In genomic region chr4:117999951-118000350, GRCm38 (mm10) we compare ENCODE assay signal across 17 mouse cellular contexts.
A peak's percentile ranks its signal among the peaks of the same experiment; 100 is the strongest.
DNase-seq lines count a peak whose midpoint lies in the region; ATAC-seq and TF ChIP-seq lines count a peak whose summit lies in the region.
"Had no signal": no experiment of that assay in that cellular context is flagged by ENCODE, and none has a peak within 500 bp of the region (broad histone marks: within the 10 kb centered on the region; RNA-seq: fewer than 3 reads in every experiment).

No protein-coding gene starts in this region.

- H3K27me3 ChIP-seq in heart, embryonic 10.5 days (ENCODE audit: insufficient read depth, poor library complexity, severe bottlenecking) = no peaks in the 10 kb centered on the region
- H3K27me3 ChIP-seq in kidney, postnatal 0 days (ENCODE audit: insufficient read depth, low read length) = no peaks in the 10 kb centered on the region
- no peaks in the 10 kb centered on the region; the same call in 1 of the 2 replicates for H3K27me3 ChIP-seq in limb, embryonic 10.5 days (ENCODE audit: low read depth, poor library complexity, severe bottlenecking)
- H3K27me3 ChIP-seq: embryonic facial prominence, embryonic 12.5 days; heart, embryonic 15.5 days had no signal

- WGBS in heart, embryonic 10.5 days = 43% methylated on average over 7 of the region's 7 CpGs
- WGBS in kidney, postnatal 0 days = 50% methylated on average over 7 of the region's 7 CpGs
- 57% methylated on average over 7 of the region's 7 CpGs for WGBS in limb, embryonic 10.5 days

- peaks cover 49% of the 10 kb centered on the region for H3K4me1 ChIP-seq in heart, embryonic 10.5 days
- H3K4me1 ChIP-seq in kidney, postnatal 0 days (replicated peaks; ENCODE audit: insufficient read depth, low read length) = peaks cover 36% of the 10 kb centered on the region
- H3K4me1 ChIP-seq in limb, embryonic 10.5 days = peaks cover 50% of the 10 kb centered on the region

- no peak for TF ChIP-seq CTCF in kidney, postnatal 0 days (IDR thresholded peaks at IDR 0.05; ENCODE audit: low read depth)

- intact Hi-C loops in heart, postnatal 25 days (cut with DNase I) = no loop called here

- no peak overlapping the region for H3K4me3 ChIP-seq in heart, embryonic 10.5 days
- H3K4me3 ChIP-seq in kidney, postnatal 0 days (replicated peaks; ENCODE audit: low read depth, low read length) = no peak overlapping the region
- H3K4me3 ChIP-seq in limb, embryonic 10.5 days = no peak overlapping the region
- H3K4me3 ChIP-seq: embryonic facial prominence, embryonic 12.5 days; forebrain, embryonic 10.5 days; heart, embryonic 15.5 days; liver, embryonic 13.5 days had no signal

- H3K9ac ChIP-seq in kidney, postnatal 0 days (ENCODE audit: low read depth, low read length) = no peak overlapping the region
- H3K9ac ChIP-seq: embryonic facial prominence, embryonic 12.5 days; heart, embryonic 15.5 days; liver, embryonic 13.5 days had no signal

- DNase-seq in heart, embryonic 10.5 days (ENCODE audit: low spot score) = no peak
- no peak for DNase-seq in heart, postnatal 25 days (ENCODE audit: low spot score)
- no peak for DNase-seq in kidney, postnatal 0 days (ENCODE audit: low spot score)
- DNase-seq in kidney, postnatal 4 days = no peak
- DNase-seq in 3T3-L1 (ENCODE audit: low read depth, low spot score) = peak; percentile 85
- DNase-seq in limb, embryonic 10.5 days (ENCODE audit: low spot score) = no peak
- DNase-seq in layer of hippocampus, adult 11-12 months (ENCODE audit: low spot score) = no peak
- DNase-seq: gastrocnemius, postnatal 14 days; liver, embryonic 13.5 days; lung, postnatal 36 days; thymus, adult 18-20 months had no signal

- ATAC-seq in kidney, postnatal 0 days (replicated peaks; ENCODE audit: low FRiP score, low read depth) = 0 out of 2 replicates have a peak, but pooled peaks have one; percentile 9
- ATAC-seq: CD4-positive, CD25-positive, alpha-beta regulatory T cell, adult 4 months; hindbrain, postnatal 0 days had no signal

- H3K27ac ChIP-seq in heart, embryonic 10.5 days = peak overlapping the region; percentile 72
- no peak overlapping the region for H3K27ac ChIP-seq in kidney, postnatal 0 days
- peak overlapping the region; percentile 75 for H3K27ac ChIP-seq in limb, embryonic 10.5 days
- H3K27ac ChIP-seq: embryonic facial prominence, embryonic 12.5 days; hindbrain, postnatal 0 days; liver, embryonic 13.5 days had no signal

- no peaks in the 10 kb centered on the region for H3K9me3 ChIP-seq in heart, embryonic 10.5 days
- no peaks in the 10 kb centered on the region for H3K9me3 ChIP-seq in kidney, postnatal 0 days (replicated peaks; ENCODE audit: low read length)
- H3K9me3 ChIP-seq in limb, embryonic 10.5 days (replicated peaks) = no peaks in the 10 kb centered on the region
- H3K9me3 ChIP-seq: embryonic facial prominence, embryonic 12.5 days; forebrain, embryonic 10.5 days; heart, embryonic 15.5 days; liver, embryonic 13.5 days had no signal

- no peaks in the 10 kb centered on the region for H3K36me3 ChIP-seq in heart, embryonic 10.5 days
- no peaks in the 10 kb centered on the region for H3K36me3 ChIP-seq in kidney, postnatal 0 days (ENCODE audit: insufficient read depth, low read length)
- peaks cover 2% of the 10 kb centered on the region; the same call in 1 of the 2 replicates for H3K36me3 ChIP-seq in limb, embryonic 10.5 days
- H3K36me3 ChIP-seq: embryonic facial prominence, embryonic 12.5 days; forebrain, embryonic 10.5 days; heart, embryonic 15.5 days; liver, embryonic 13.5 days had no signal

- H3K4me2 ChIP-seq in kidney, postnatal 0 days (ENCODE audit: low read length) = no peak overlapping the region
- H3K4me2 ChIP-seq: embryonic facial prominence, embryonic 12.5 days; heart, embryonic 15.5 days; liver, embryonic 13.5 days; midbrain, embryonic 11.5 days had no signal
